Mouse (Mus musculus): ENCODE measurements around the gene Edaradd. TPM values are rescaled to one million over a fixed set of nuclear protein-coding genes. Genes with fewer than 3 reads are reported as not detected.

Edaradd gene
- polyA plus RNA-seq (2015; fragmentation: Nextera tagmentation; extraction: Ambion mirVana): 1.5 and 2.8 TPM in 2 replicates

DNA sequence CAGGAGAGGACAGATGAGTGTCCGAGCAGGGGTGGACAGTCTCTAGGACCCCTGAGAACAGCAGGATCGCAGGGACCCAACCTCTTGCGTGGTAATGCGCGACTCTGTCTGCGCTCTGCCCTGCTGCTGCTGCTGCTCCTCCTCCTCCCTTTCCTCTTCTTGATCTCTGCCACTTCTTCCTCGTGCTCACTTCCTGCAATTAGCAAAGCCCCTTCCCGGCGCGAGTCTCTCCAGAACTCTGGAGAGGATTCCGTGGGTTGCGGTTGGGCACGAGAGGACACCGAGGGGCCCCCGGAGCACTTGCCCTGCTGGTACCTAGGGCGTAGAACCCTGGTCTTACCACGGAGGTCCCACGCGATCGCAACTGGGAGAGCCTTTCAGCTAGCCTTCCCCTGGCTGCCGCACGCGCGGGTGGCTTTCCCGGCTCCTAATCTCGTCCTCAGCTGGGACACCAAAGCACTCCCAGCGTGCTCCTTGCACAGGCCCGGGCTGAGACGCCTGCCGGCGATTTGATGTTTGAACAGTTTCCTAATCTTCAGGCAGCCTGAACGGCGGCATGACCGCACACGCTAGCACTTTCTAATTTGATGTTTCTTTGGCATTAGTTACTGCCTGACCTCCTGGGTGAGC is at the start of gene Edaradd:
Gene Edaradd (minus strand): TSS at position 484 of the 630 bp plus-strand sequence.
- H3K36me3 ChIP-seq: no peaks in the 10 kb centered on the region
- no peak within 1 kb of the TSS for H3K27ac ChIP-seq
- under 1% methylated on average over 35 of the region's 35 CpGs for WGBS
- no peaks in the 10 kb centered on the region for H3K9me3 ChIP-seq
- H3K4me2 ChIP-seq (replicated peaks): peak within 1 kb of the TSS; percentile 85
- no peaks in the 10 kb centered on the region for H3K27me3 ChIP-seq (replicated peaks)
- ATAC-seq: peak; percentile 89
- H3K4me1 ChIP-seq (replicated peaks): no peaks in the 10 kb centered on the region
- H3K9ac ChIP-seq: peak within 1 kb of the TSS; percentile 48
- H3K4me3 ChIP-seq (replicated peaks): peak within 1 kb of the TSS; percentile 46

DNA sequence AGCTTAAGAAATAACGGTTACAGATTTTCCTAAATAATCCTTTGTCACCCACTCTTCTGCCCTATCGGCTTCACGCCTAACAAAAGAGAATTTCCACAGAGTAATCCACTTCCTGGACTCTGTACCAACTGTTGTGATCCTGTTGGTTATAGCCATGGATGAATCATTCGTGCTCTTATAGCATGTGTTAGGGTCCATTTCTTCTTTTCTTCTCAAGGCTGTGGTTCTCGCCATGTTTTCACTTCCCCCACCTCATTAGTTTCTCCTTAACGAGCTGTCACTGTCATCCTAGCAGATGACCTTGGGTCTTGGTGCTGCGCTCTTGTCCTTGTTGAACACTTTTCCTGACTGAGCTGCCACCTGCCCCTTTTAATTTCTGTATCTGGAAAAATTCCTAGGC is 49.5 kb upstream of the Edaradd start:
- Histone ChIP-seq H3K9me3 (no peaks in the 10 kb centered on the region), H3K9ac (no peak overlapping the region), H3K4me1 (replicated peaks) (0 out of 2 replicates have a peak, but pooled peaks cover 6% of the 10 kb centered on the region), H3K4me2 (replicated peaks) (no peak overlapping the region), H3K27me3 (replicated peaks) (no peaks in the 10 kb centered on the region), H3K36me3 (no peaks in the 10 kb centered on the region), H3K27ac (no peak overlapping the region), H3K4me3 (replicated peaks) (no peak overlapping the region)
- WGBS: 79% methylated on average over 7 of the region's 7 CpGs
- no peak for ATAC-seq

DNA sequence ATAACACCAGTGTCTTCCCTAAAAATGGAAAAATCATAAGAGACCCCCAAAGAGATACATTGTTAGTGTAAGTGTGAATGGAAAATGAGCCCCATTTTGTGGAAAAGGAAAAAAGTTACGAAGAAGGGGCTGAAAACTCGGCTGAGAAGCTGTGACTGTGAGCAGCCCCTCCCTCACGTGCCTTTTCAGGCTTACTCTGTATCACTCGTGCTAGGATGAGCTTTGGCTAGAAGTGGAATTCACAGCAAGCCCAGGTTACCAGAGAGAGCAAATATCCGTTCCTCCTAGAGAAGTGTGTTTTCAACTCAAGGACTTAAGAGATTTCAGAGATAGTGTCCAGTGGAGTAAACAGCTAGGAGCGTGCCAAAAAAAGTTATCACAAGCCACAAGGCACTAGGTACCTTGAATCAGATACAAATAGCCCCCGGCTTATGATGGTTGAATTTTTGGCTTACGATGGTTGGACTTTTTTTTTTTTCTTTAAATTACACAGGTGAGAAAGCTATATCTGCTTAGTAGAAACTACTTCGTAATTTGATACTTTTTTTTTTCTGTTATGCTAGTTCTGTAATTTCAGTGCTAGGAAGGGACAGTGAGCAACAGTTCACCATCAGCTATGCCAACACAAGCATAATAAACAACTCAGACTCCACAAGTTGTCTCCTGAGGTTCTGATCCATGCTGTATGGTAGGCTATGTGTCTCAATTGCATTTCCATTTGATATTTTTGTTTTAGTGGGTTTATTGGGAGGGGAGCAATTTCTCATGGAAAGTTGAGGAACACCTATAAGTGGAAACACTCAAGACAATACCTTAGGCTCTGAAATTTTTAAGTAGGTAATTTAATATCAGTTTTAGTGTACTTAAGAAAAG is 48.6 kb upstream of the Edaradd start:
- H3K9ac ChIP-seq: no peak overlapping the region
- WGBS: 59% methylated on average over 9 of the region's 9 CpGs
- H3K27me3 ChIP-seq (replicated peaks): no peaks in the 10 kb centered on the region
- H3K4me3 ChIP-seq (replicated peaks): no peak overlapping the region
- no peak overlapping the region for H3K27ac ChIP-seq
- no peak for ATAC-seq
- H3K36me3 ChIP-seq: no peaks in the 10 kb centered on the region
- no peaks in the 10 kb centered on the region for H3K9me3 ChIP-seq
- 0 out of 2 replicates have a peak, but pooled peaks cover 6% of the 10 kb centered on the region for H3K4me1 ChIP-seq (replicated peaks)
- no peak overlapping the region for H3K4me2 ChIP-seq (replicated peaks)

DNA sequence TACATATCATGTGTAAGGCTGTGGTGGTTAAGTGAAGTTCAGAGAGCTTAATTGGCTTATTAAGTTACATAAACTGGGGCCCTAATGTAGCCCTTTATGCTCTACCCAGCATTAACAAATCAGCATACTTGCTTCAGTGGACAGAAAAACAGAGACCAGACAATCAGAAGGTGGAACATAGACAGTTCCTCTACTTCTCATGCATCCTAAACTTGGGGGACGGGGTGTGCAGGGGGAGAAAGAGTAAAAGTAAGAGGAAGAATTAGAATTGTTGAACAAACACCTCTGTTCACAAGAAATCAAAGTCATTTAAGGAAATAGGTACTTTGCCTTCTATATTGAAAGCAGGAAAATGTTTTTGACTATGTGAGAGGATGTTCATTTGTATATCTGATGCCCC is 47.7 kb upstream of the Edaradd start:
- Histone ChIP-seq H3K9me3 (no peaks in the 10 kb centered on the region), H3K4me2 (replicated peaks) (no peak overlapping the region), H3K27ac (no peak overlapping the region), H3K9ac (no peak overlapping the region), H3K4me3 (replicated peaks) (no peak overlapping the region), H3K27me3 (replicated peaks) (no peaks in the 10 kb centered on the region), H3K4me1 (replicated peaks) (0 out of 2 replicates have a peak, but pooled peaks cover 6% of the 10 kb centered on the region), H3K36me3 (no peaks in the 10 kb centered on the region)
- WGBS: 63% methylated on average over 1 of the region's 1 CpGs
- ATAC-seq: no peak

DNA sequence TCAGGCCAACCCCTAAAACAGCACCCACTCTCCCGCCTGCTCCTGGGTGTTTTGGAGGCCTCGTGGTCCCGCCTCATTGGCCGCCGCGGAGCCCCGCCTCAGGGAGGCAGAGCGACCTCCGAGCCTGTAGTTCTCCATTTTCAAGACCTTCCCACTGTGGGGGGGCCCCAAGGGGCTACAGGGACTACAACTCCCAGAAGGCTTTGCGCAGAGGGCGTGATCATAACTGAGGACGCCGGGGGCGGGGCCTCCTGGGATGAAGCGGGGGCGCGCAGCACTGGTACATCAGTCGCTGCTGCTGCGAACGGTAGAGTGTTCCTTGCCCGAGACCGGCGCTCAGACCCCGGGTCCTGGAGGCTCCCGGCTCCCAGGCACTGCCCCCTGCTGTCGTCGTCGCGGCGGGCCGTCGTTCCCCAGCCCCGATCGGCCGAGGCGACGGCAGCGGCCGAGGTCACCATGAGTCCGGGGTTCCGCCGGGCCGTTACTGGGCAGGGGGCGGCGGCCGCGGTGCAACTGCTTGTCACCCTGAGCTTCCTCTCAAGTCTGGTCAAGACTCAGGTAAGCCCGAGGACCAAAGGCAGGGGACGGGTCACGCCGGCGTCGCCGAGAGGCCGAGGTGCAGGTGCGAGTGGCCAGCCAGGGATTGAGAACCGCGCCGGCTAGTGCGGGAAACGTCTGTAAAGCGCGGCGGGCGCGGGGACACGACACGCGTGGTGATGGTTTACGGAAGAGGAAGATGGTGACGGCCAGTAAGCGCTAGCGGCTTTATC is 45.6 kb upstream of the Edaradd start, which contains the start of gene Ero1lb:
Gene Ero1lb (plus strand): TSS at position 254 of the 770 bp plus-strand sequence.
- Histone ChIP-seq H3K36me3 (no peaks in the 10 kb centered on the region), H3K27me3 (replicated peaks) (no peaks in the 10 kb centered on the region), H3K4me1 (replicated peaks) (0 out of 2 replicates have a peak, but pooled peaks cover 6% of the 10 kb centered on the region), H3K9me3 (no peaks in the 10 kb centered on the region), H3K4me2 (replicated peaks) (peak within 1 kb of the TSS; percentile 91), H3K27ac (no peak within 1 kb of the TSS), H3K4me3 (replicated peaks) (peak within 1 kb of the TSS; percentile 79), H3K9ac (peak within 1 kb of the TSS; percentile 75)
- ATAC-seq: peak; percentile 99
- under 1% methylated on average over 73 of the region's 73 CpGs for WGBS

DNA sequence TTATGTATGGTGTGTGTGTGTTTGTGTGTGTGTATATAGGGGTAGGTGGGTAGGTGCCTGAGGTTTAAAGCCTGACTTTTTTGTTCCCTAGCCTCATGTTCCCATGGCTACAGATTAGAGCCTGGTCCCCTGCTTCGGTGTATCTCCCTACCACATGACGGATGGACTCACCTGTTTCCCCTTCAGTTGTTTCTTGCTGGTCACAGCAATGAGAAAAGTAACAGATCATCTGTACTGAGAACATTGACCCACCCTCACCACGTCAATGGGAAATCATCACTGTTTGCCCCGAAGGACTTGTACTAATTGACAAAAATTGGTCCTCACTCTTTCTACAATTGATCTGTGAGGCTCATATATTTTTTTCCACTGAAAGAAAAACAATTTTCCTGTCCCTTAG is 42.0 kb upstream of the Edaradd start:
- no peak overlapping the region for H3K27ac ChIP-seq
- no peaks in the 10 kb centered on the region for H3K27me3 ChIP-seq (replicated peaks)
- 0 out of 2 replicates have a peak, but pooled peaks cover 6% of the 10 kb centered on the region for H3K4me1 ChIP-seq (replicated peaks)
- H3K36me3 ChIP-seq: no peaks in the 10 kb centered on the region
- WGBS: 76% methylated on average over 4 of the region's 4 CpGs
- H3K9me3 ChIP-seq: no peaks in the 10 kb centered on the region
- H3K4me2 ChIP-seq (replicated peaks): no peak overlapping the region
- no peak overlapping the region for H3K9ac ChIP-seq
- no peak overlapping the region for H3K4me3 ChIP-seq (replicated peaks)
- no peak for ATAC-seq

DNA sequence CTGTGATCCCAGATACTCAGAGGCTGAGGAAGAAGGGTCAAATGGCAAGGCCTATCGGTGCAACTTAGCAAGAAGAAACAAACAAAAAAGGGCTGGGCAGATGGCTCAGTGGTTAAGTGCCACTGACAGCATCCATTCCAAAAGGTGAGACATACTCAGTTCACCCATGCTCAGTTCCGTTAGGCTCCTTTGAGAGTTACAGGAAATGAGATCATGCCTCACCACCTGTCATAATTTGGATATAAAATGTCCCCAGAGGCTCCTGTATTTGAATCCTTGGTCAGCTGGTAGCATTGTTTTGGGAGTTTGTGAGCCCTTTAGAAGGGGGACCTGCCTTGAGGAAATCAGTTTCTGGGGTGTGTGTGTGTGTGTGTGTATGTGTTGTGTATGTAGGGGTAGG is 41.5 kb upstream of the Edaradd start:
- ATAC-seq: no peak
- WGBS: 63% methylated on average over 2 of the region's 2 CpGs

DNA sequence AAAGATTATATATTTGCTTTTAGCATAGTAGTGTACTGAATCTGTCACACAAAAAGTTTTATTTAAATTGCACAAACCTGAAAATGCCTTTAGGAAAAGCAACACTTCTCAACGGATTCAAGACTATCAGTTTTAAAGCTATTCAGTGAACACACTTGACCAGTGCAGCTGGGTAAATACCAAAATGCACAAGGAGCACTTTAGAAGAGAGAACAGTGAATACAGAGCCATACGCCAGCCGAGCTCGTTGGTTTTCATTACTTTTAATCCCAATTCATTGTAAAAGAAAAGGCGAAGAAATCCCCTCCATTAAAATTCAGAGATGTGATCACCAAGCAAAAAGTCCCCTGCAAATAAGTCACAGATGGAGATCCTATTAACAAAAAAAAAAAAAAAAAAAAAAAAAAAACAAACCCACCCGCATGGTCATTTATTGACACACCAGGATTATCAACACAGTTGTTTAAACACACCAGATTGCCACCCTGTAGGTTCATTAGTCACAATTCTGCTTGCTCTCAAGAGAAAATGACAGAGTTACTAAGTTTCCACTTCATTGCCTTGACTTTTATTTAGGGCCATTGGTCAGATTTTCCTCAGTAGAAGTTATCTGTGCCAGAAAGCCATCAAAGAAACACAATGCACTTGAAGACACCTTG is 39.4 kb upstream of the Edaradd start:
- ATAC-seq: no peak
- H3K36me3 ChIP-seq: no peaks in the 10 kb centered on the region
- no peak overlapping the region for H3K4me2 ChIP-seq (replicated peaks)
- no peak overlapping the region for H3K27ac ChIP-seq
- no peaks in the 10 kb centered on the region for H3K9me3 ChIP-seq
- no peak overlapping the region for H3K4me3 ChIP-seq (replicated peaks)
- no peak overlapping the region for H3K9ac ChIP-seq
- H3K4me1 ChIP-seq (replicated peaks): no peaks in the 10 kb centered on the region
- H3K27me3 ChIP-seq (replicated peaks): no peaks in the 10 kb centered on the region
- 62% methylated on average over 6 of the region's 6 CpGs for WGBS

More for the DNA sequence above, 41.5 kb upstream of the Edaradd start:
- no peak overlapping the region for H3K4me2 ChIP-seq (replicated peaks)
- H3K27me3 ChIP-seq (replicated peaks): no peaks in the 10 kb centered on the region
- no peak overlapping the region for H3K27ac ChIP-seq
- no peak overlapping the region for H3K4me3 ChIP-seq (replicated peaks)
- H3K36me3 ChIP-seq: no peaks in the 10 kb centered on the region
- H3K9ac ChIP-seq: no peak overlapping the region
- no peaks in the 10 kb centered on the region for H3K9me3 ChIP-seq
- H3K4me1 ChIP-seq (replicated peaks): 0 out of 2 replicates have a peak, but pooled peaks cover 6% of the 10 kb centered on the region

DNA sequence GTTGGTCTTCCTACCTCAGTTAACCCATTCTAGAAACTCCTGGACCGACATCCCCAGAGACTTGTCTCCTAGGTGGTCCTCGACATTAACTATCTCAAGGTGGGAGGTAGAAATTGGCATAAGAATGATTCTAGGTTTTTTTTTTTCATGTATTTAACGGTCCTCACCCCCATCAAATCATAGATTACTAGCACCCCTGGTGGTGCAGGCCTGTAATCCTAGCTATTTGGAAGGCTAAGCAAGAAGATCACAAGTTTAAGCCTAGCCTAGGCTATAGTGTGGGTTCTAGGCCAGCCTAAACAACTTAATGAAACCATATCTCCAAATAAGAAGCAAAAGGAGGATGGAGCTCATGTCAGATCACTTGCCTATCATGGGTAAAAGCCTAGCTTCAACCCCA is 38.8 kb upstream of the Edaradd start:
- no peaks in the 10 kb centered on the region for H3K9me3 ChIP-seq
- H3K4me2 ChIP-seq (replicated peaks): no peak overlapping the region
- WGBS: 62% methylated on average over 3 of the region's 3 CpGs
- no peak overlapping the region for H3K4me3 ChIP-seq (replicated peaks)
- H3K9ac ChIP-seq: no peak overlapping the region
- no peaks in the 10 kb centered on the region for H3K27me3 ChIP-seq (replicated peaks)
- no peak overlapping the region for H3K27ac ChIP-seq
- no peak for ATAC-seq
- H3K36me3 ChIP-seq: no peaks in the 10 kb centered on the region
- H3K4me1 ChIP-seq (replicated peaks): no peaks in the 10 kb centered on the region

DNA sequence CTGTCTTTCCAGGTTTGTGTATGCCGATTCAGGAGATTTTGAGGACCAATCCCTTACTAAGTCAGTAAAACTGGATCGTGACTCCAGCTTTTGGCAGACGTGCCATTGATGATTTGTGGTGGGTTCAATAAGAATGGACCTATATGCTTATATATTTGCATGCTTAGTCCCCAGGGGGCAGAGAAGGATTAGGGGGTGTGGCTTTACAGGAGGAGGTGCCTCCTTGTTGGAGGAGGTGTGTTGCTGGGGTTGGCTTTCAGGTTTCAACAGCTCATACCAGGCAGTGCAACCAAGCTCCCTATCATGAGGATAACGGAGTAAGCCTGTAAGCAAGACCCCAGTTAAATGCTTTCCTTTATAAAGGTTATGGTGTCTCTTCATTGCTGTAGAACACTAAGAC is 34.0 kb upstream of the Edaradd start:
- Histone ChIP-seq H3K4me3 (replicated peaks) (no peak overlapping the region), H3K9me3 (no peaks in the 10 kb centered on the region), H3K9ac (no peak overlapping the region), H3K27me3 (replicated peaks) (no peaks in the 10 kb centered on the region), H3K4me2 (replicated peaks) (no peak overlapping the region), H3K4me1 (replicated peaks) (no peaks in the 10 kb centered on the region), H3K27ac (no peak overlapping the region), H3K36me3 (no peaks in the 10 kb centered on the region)
- ATAC-seq: no peak
- WGBS: 65% methylated on average over 4 of the region's 4 CpGs

DNA sequence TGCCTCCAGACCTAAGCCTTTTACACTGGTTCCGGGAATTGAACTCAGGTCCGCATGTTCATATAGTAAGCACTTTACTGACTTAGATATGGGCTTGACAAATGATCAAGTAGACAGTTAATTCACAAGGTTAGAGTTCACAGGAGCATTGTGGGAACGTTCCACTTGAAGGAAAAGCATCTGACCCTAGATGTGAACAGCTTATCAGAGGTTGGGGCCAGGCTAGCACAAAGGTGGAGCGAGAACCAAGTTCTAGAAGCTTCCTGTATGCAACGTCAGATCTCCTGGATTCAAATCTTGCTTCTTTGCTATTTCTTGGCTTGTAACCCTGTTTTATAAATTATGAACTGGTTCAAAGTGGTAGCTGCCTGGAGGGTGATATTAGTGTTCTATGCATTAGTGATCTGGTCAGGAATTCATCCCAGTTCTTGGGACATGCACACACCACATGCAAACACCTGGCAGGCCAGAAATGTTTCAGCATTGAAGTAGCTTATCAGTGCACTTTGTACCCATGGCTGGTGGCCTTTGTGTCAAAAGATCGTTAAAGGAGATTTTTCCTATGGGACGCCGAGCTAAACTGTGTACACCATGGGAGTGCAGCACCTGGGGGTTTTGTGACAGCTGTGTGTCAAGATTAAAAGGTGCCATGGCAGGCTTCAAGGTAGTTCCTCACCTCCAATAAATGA is 23.8 kb upstream of the Edaradd start:
- Histone ChIP-seq H3K9me3 (no peaks in the 10 kb centered on the region), H3K4me1 (replicated peaks) (peaks cover 10% of the 10 kb centered on the region), H3K36me3 (no peaks in the 10 kb centered on the region), H3K4me2 (replicated peaks) (no peak overlapping the region), H3K27ac (no peak overlapping the region), H3K27me3 (replicated peaks) (no peaks in the 10 kb centered on the region), H3K4me3 (replicated peaks) (no peak overlapping the region), H3K9ac (no peak overlapping the region)
- 69% methylated on average over 8 of the region's 8 CpGs for WGBS
- peak; percentile 91 for ATAC-seq

Measured in intestine, embryonic 15.5 days (tissue).